Mouse (Mus musculus): ENCODE results near the gene Gpx6. TPM values are rescaled to one million over a fixed set of nuclear protein-coding genes. Genes with fewer than 3 reads are reported as not detected.

Gpx6 gene
- polyA plus RNA-seq, 1 experiment from 2014 or later, result not detected

DNA sequence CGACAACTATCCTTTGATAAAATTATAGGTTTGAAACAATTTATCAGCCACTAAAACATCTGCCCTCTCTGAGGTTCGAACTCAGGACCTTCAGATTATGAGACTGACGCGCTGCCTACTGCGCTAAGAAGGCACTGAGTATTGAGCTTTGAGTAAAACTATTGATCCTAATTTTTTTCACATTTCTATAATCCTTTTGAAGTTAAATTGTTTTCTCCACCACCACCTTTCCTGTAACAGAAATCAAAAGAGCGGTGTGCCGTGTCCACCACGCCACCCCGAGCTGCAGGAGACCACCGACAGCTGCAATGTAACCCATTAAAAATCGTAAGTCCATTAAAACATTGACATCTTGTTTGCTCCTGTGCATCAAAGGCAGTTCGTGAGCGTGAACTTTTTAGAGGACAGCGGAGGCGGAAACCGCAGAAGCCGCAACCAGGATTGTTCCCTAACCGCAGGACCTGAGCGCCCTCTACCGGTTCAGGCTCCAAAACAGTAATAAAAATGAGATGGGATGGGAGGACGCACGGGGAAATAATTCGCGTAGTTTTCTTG, 14.8 kb downstream of the Gpx6 start:
- Histone ChIP-seq H3K27me3 (peaks cover 12% of the 10 kb centered on the region), H3K4me1 (replicated peaks) (peaks cover 13% of the 10 kb centered on the region; the same call in 1 of the 2 replicates), H3K9me3 (no peaks in the 10 kb centered on the region), H3K9ac (no peak overlapping the region; the same call in 1 of the 2 replicates), H3K4me2 (peak overlapping the region; percentile 55), H3K4me3 (peak overlapping the region; percentile 34), H3K36me3 (no peaks in the 10 kb centered on the region), H3K27ac (replicated peaks) (no peak overlapping the region)
- peak; percentile 86 for ATAC-seq (ENCODE audit: low read depth)
- WGBS, result under 1% methylated on average over 24 of the region's 24 CpGs

DNA sequence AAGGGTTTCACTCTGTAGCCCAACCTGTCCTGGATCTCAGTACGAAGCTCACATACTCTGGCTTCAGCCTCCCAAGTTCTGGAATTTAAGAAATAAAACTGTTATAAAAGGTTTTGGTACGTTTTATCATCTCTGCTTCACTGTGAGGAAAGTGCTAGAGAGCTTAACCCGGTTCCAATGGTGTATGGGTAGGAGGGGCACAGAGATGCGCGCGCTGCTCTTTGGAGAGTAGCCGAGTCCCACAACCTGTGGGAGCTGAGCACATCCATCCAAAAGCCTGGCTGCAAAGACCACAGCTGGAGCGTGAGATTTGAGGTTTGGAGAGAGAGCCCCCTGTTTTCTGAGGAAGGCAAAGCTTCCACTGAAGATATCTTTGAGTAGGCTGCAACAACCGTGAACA, 15.5 kb downstream of the Gpx6 start:
- under 1% methylated on average over 9 of the region's 9 CpGs for WGBS
- 0 out of 2 replicates have a peak overlapping the region, but pooled peaks have one; percentile 4 for H3K9ac ChIP-seq
- peak; percentile 27; the same call in 1 of the 2 replicates for ATAC-seq (ENCODE audit: low read depth)

DNA sequence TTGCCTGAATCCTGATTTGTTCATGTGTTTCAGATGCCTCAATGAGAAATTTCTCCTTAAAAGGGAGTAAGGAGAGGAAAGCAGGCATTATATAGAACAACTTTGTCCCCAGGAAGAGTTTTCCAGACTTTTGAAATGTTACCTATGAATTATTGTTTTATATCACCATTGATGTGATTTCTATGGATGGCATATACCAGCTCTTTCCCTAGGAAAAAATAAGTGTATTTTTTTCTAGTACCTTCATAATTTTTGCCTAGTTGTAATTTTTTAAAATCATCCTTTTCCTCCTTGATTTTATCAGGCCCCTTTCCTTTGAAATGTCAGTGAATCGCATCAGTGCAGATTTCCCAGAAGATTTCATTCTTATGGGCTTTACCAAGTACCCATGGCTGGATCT, 34.7 kb downstream of the Gpx6 start, which contains the start of gene Olfr1367:
TSS of gene Olfr1367 (plus strand) at position 301 of the 400 bp plus-strand sequence.
- Histone ChIP-seq H3K9me3 (no peaks in the 10 kb centered on the region), H3K4me1 (replicated peaks) (no peaks in the 10 kb centered on the region), H3K36me3 (no peaks in the 10 kb centered on the region), H3K27ac (replicated peaks) (no peak within 1 kb of the TSS), H3K4me2 (no peak within 1 kb of the TSS), H3K27me3 (no peaks in the 10 kb centered on the region), H3K9ac (no peak within 1 kb of the TSS), H3K4me3 (no peak within 1 kb of the TSS)
- 87% methylated on average over 1 of the region's 1 CpGs for WGBS
- ATAC-seq (ENCODE audit: low read depth), result no peak

More for the DNA sequence above, 15.5 kb downstream of the Gpx6 start:
- Histone ChIP-seq H3K4me1 (replicated peaks) (peaks cover 7% of the 10 kb centered on the region; the same call in 1 of the 2 replicates), H3K36me3 (no peaks in the 10 kb centered on the region), H3K4me2 (peak overlapping the region; percentile 55), H3K27ac (replicated peaks) (no peak overlapping the region), H3K9me3 (no peaks in the 10 kb centered on the region), H3K4me3 (peak overlapping the region; percentile 34), H3K27me3 (peaks cover 12% of the 10 kb centered on the region)

DNA sequence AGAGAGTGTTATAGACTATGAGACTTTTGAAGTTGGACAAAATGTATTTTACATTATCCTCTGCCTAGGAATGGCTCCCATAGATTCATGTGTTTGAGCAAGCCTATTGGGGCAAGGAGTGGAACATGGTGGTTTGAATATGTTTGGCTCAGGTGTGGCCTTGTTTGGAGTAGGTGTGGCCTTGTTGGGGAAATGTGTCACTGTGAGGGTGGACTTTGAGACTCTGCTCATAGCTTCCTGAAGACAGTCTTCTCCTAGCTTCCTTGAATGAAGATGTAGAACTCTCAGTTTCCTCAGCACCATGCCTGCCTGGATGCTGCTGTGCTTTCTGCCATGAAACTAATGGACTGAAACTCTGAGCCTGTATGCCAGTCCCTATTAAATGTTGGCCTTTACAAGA, 38.7 kb downstream of the Gpx6 start:
- H3K4me1 ChIP-seq (replicated peaks), result no peaks in the 10 kb centered on the region
- H3K9ac ChIP-seq, result no peak overlapping the region
- H3K4me3 ChIP-seq, result no peak overlapping the region
- H3K27ac ChIP-seq (replicated peaks), result no peak overlapping the region
- no peak overlapping the region for H3K4me2 ChIP-seq
- H3K9me3 ChIP-seq, result no peaks in the 10 kb centered on the region
- no peaks in the 10 kb centered on the region for H3K36me3 ChIP-seq
- no peak for ATAC-seq (ENCODE audit: low read depth)
- no peaks in the 10 kb centered on the region for H3K27me3 ChIP-seq

DNA sequence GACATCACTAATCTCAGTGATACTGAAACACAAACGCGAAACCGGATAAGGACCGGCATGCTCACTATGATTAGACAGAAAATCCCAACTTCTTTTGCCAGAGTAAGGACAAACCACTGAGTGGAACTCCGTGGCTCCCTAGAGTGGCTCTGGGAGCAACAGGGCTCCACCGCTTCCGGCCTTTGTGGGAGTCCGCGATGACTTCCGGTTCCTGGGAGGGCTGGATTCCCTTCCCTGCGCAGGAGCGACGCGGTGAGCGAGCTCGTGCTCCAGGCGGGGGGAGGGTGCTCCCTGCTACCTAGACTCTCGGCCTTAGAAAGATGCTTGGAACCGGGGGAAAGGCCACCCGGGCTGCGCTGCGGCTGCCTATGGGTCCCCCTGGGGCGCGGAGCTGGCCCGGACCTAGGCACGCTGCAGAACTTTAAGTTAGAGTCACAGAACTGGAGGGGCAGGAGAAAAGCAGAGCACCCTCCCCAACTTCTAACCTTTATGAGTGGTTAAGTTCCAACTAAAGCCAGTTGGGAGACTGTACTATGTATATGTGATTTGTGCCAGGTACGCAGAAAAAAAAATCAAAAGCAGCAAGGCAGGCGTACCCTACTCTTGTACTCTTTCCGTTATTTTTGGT, 50.8 kb downstream of the Gpx6 start, which contains the start of gene Zscan12:
TSS of gene Zscan12 (plus strand) at position 200 of the 628 bp plus-strand sequence.
- H3K27ac ChIP-seq (replicated peaks), result peak within 1 kb of the TSS; percentile 57
- 1% methylated on average over 29 of the region's 29 CpGs for WGBS

DNA sequence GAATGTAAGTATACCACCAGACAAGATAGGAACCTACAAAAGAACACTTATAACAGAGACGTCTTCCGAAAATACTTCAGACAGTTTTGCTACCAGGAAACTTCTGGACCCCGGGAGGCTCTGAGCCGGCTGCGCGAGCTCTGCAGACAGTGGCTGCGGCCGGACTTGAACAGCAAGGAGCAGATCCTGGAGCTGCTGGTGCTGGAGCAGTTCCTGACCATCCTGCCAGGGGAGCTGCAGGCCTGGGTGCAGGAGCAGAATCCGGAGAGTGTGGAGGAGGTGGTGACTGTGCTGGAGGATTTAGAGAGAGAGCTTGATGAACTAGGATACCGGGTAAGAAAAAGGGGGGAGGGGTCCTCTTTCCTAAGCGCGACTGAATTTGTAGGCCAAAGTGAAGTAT, 51.8 kb downstream of the Gpx6 start:
- H3K4me1 ChIP-seq (replicated peaks), result peaks cover 28% of the 10 kb centered on the region
- no peaks in the 10 kb centered on the region for H3K9me3 ChIP-seq
- ATAC-seq (ENCODE audit: low read depth), result no peak
- H3K27me3 ChIP-seq, result no peaks in the 10 kb centered on the region
- H3K4me2 ChIP-seq, result peak overlapping the region; percentile 60
- WGBS, result 66% methylated on average over 12 of the region's 12 CpGs
- H3K27ac ChIP-seq (replicated peaks), result no peak overlapping the region
- peaks cover 16% of the 10 kb centered on the region for H3K36me3 ChIP-seq
- peak overlapping the region; percentile 80 for H3K9ac ChIP-seq
- H3K4me3 ChIP-seq, result peak overlapping the region; percentile 59

More for the DNA sequence above, 50.8 kb downstream of the Gpx6 start, which contains the start of gene Zscan12:
- ATAC-seq (ENCODE audit: low read depth), result peak; percentile 99
- Histone ChIP-seq H3K4me3 (peak within 1 kb of the TSS; percentile 59), H3K4me1 (replicated peaks) (peaks cover 28% of the 10 kb centered on the region), H3K4me2 (peak within 1 kb of the TSS; percentile 60), H3K9me3 (no peaks in the 10 kb centered on the region), H3K36me3 (peaks cover 11% of the 10 kb centered on the region), H3K9ac (peak within 1 kb of the TSS; percentile 80), H3K27me3 (peaks cover 4% of the 10 kb centered on the region; the same call in 1 of the 2 replicates)

DNA sequence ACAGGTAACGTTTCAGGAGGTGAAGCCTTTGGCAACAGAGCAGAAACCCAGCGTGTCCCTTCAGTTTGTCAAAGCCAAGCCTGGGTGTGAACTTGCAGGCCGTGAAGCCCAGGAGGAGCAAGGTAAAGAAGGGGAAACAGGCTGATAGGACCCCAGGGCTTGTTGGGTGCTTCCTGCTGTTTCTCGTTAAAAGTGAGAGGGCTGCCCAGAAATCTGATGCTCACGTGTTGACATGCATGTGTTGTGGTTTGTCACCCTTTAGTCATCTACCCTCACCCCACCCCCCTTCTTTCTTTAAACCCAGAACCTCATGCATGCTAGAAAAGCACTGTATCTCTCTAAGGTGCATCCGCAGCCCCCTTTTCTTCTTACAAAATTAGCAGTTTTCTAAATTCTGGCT, 54.7 kb downstream of the Gpx6 start:
- H3K36me3 ChIP-seq, result peaks cover 43% of the 10 kb centered on the region
- peaks cover 28% of the 10 kb centered on the region for H3K4me1 ChIP-seq (replicated peaks)
- H3K27me3 ChIP-seq, result no peaks in the 10 kb centered on the region
- no peak overlapping the region for H3K4me3 ChIP-seq
- no peak overlapping the region for H3K4me2 ChIP-seq
- no peaks in the 10 kb centered on the region for H3K9me3 ChIP-seq
- 87% methylated on average over 6 of the region's 6 CpGs for WGBS
- no peak for ATAC-seq (ENCODE audit: low read depth)
- H3K27ac ChIP-seq (replicated peaks), result no peak overlapping the region
- no peak overlapping the region for H3K9ac ChIP-seq

Other genes with a start within 250 kb of the Gpx6 start
- not detected in 2 replicates for gene Olfr1370, start 237.2 kb upstream of the Gpx6 start, polyA plus RNA-seq (2015; fragmentation: Nextera tagmentation; extraction: Ambion mirVana)
- gene Olfr1369-ps1, start 200.6 kb upstream of the Gpx6 start, polyA plus RNA-seq (2015; fragmentation: Nextera tagmentation; extraction: Ambion mirVana), result not detected in 2 replicates
- gene Olfr263, start 182.5 kb upstream of the Gpx6 start, polyA plus RNA-seq (2015; fragmentation: Nextera tagmentation; extraction: Ambion mirVana), result not detected in 2 replicates
- not detected in 2 replicates for gene Olfr1368, start 166.3 kb upstream of the Gpx6 start, polyA plus RNA-seq (2015; fragmentation: Nextera tagmentation; extraction: Ambion mirVana)
- 82.9 and 88.9 TPM in 2 replicates for gene Trim27, start 132.7 kb upstream of the Gpx6 start, polyA plus RNA-seq (2015; fragmentation: Nextera tagmentation; extraction: Ambion mirVana)
- gene Gpx5, start 19.4 kb upstream of the Gpx6 start, polyA plus RNA-seq (2015; fragmentation: Nextera tagmentation; extraction: Ambion mirVana), result not detected in 2 replicates
- not detected in 2 replicates for gene Olfr1367, start 34.8 kb downstream of the Gpx6 start, polyA plus RNA-seq (2015; fragmentation: Nextera tagmentation; extraction: Ambion mirVana)
- gene Zscan12, start 50.7 kb downstream of the Gpx6 start, polyA plus RNA-seq (2015; fragmentation: Nextera tagmentation; extraction: Ambion mirVana), result 13.8 and 14.4 TPM in 2 replicates
- 72.1 and 84.0 TPM in 2 replicates for gene Zkscan3, start 90.6 kb downstream of the Gpx6 start, polyA plus RNA-seq (2015; fragmentation: Nextera tagmentation; extraction: Ambion mirVana)
- 3.4 and 3.9 TPM in 2 replicates for gene Pgbd1, start 128.9 kb downstream of the Gpx6 start, polyA plus RNA-seq (2015; fragmentation: Nextera tagmentation; extraction: Ambion mirVana)
- gene Zscan26, start 141.6 kb downstream of the Gpx6 start, polyA plus RNA-seq (2015; fragmentation: Nextera tagmentation; extraction: Ambion mirVana), result 23.5 and 27.9 TPM in 2 replicates
- 3.2 and 3.9 TPM in 2 replicates for gene Nkapl, start 156.4 kb downstream of the Gpx6 start, polyA plus RNA-seq (2015; fragmentation: Nextera tagmentation; extraction: Ambion mirVana)
- 8.9 and 9.0 TPM in 2 replicates for gene Zkscan4, start 166.8 kb downstream of the Gpx6 start, polyA plus RNA-seq (2015; fragmentation: Nextera tagmentation; extraction: Ambion mirVana)
- gene Gm10065, start 167.3 kb downstream of the Gpx6 start, polyA plus RNA-seq (2015; fragmentation: Nextera tagmentation; extraction: Ambion mirVana), result not detected in 2 replicates
- gene AK157302, start 183.1 kb downstream of the Gpx6 start, polyA plus RNA-seq (2015; fragmentation: Nextera tagmentation; extraction: Ambion mirVana), result 0.71 and 0.96 TPM in 2 replicates
- 9.0 and 17.5 TPM in 2 replicates for gene Gm11273, start 189.3 kb downstream of the Gpx6 start, polyA plus RNA-seq (2015; fragmentation: Nextera tagmentation; extraction: Ambion mirVana)
- gene Zkscan8, start 219.0 kb downstream of the Gpx6 start, polyA plus RNA-seq (2015; fragmentation: Nextera tagmentation; extraction: Ambion mirVana), result 5.2 and 5.6 TPM in 2 replicates
- 0.13 and 0.32 TPM in 2 replicates for gene Olfr1366, start 230.7 kb downstream of the Gpx6 start, polyA plus RNA-seq (2015; fragmentation: Nextera tagmentation; extraction: Ambion mirVana)
- gene Olfr1535, start 247.8 kb downstream of the Gpx6 start, polyA plus RNA-seq (2015; fragmentation: Nextera tagmentation; extraction: Ambion mirVana), result not detected in 2 replicates

Measured in neural tube, embryonic 13.5 days (tissue).